Mouse (Mus musculus) left cerebral cortex, adult 18-20 months (tissue): ENCODE measurements at regions not wholly inside any gene's neighbourhood (a gene's known extent, or its start where the extent isn't known, plus 50 kb on each side); places are given as distances from the start of the nearest gene placed in this dataset.

ENCODE experiments used
- DNase-seq, 2 experiments: peaks; one replicate each; pipeline ENCODE4 v3.0.0; 2021 to 2022; ENCODE audit warnings: low spot score in 2 of 2, mixed read lengths in 1 of 2

- no peak for DNase-seq
Measured at GRCm38 (mm10) chr10:38288689-38289283, 532.8 kb downstream of the Rfpl4b start.

GRCm38 (mm10) chr10:38269136-38269535, 552.4 kb downstream of the Rfpl4b start:
- DNase-seq: no peak

GRCm38 (mm10) chr10:38265564-38265963, 556.0 kb downstream of the Rfpl4b start:
- no peak for DNase-seq

DNA sequence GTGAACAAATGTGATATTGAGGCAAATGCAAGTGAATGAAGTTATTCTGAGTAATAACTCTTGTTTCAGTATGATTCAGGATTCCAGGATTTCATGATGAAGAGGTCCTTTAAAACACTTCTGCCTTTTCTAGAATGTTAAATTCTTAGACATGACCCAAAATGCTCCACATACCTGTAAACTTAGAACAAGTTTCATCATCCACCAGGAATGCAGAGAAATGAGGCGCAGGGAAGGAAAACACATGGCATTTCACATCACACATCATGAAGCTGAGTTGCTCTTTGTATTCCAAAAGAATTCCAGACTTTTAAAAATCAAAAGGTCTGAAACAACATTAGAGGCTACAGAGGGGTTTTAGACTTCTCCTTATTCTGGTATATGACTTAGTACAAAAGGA, 574.8 kb downstream of the Rfpl4b start:
- DNase-seq: no peak
